Mouse (Mus musculus) left cerebral cortex, adult 11 months (tissue): Measurements from ENCODE around the gene A430089I19Rik.
"Not testable (repeated sequence)": the region's sequence is repeated elsewhere in the genome, so short reads cannot be mapped to it uniquely, and the experiment has no call there.

Source experiments
- DNase-seq: peaks from one replicate; pipeline ENCODE4 v3.0.0; 2022; ENCODE audit warnings: low spot score

Gene A430089I19Rik

DNA sequence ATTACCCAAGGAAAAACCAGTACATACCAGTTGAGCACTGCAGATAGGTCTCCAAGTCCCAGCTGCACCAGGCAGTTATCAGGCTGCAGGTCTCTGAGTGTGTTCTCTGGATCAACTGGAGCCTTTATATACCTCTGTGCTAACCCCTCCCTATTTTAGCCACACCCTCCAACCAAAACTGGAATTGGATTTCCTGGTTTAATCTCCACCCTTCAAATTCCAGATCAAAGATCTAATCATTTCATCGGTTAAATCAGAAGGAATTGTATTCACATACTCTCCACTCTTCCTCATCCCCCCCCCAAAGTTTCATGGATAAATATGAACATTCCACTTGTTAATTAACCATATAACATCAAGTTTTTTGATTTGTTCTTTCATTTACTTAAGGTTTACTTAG, at the start of gene A430089I19Rik:
Gene A430089I19Rik, minus strand, starts transcription at position 101 of the 400 bp plus-strand sequence.
- DNase-seq, result not testable (repeated sequence)

DNA sequence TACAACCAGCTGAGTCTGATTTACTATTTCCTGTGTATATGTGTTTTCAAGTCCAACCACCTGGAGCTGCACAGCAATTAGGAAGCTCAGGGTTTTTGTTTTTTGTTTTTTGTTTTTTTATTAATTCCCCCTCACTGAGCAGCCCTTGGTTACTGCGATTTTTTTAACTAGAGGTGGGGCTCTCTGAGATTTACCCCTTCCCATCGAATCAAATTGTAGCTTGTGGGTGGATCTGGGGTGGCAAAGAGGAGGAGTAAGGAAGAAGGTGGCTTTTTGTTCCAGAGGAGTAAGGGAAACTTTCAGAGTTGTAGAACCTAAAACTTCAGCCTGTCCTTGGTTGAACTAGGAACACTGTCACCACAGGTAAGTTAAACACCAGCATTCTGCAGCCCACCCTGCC, 32.9 kb upstream of the A430089I19Rik start, which contains the start of gene AA792892:
Gene AA792892, plus strand, starts transcription at position 301 of the 400 bp plus-strand sequence.
- DNase-seq, result not testable (repeated sequence)

DNA sequence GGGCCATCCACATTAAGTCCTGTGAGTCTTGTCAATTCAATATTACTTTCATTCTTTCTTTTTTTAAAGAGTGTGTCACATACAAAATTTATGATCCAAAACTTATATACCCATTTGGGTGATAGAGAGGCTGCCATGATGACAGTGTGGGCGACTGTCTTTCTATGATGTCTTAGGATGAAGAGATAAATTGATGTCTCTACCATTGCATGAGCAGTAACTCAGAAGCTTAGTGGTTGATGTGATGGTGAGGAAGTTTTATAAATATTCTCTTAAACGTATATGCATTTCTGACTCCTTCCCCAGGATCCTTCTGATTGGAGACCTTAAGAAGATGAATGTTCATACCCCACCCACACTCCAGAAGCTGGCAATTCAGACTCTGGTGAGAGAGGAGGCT, 7.5 kb upstream of the A430089I19Rik start, which contains the start of gene Gm6502:
Gene Gm6502, plus strand, starts transcription at position 301 of the 400 bp plus-strand sequence.
- not testable (repeated sequence) for DNase-seq
